Mouse (Mus musculus) embryonic facial prominence, embryonic 12.5 days (tissue): Measurements from ENCODE around the gene Pfkfb4. TPM values are rescaled to one million over a fixed set of nuclear protein-coding genes. Genes with fewer than 3 reads are reported as not detected.

ENCODE experiments used
- ATAC-seq: fragments of 200-750 bp; cut with Nextera tagmentation; 2 replicates; pipeline ENCODE4 v1.8.0; 2017; ENCODE audit not compliant: insufficient number of reproducible peaks, insufficient read depth, low FRiP score, low TSS enrichment
- H3K27ac ChIP-seq: fragments of 300-500 bp; sonication (generic); 2 replicates; pipeline ENCODE4 v1.5.1; 2016; ENCODE audit warnings: mild to moderate bottlenecking
- H3K27me3 ChIP-seq: fragments of 300-500 bp; sonication (generic); 2 replicates; pipeline ENCODE4 v1.6.1; 2016; ENCODE audit warnings: mild to moderate bottlenecking, moderate library complexity
- H3K36me3 ChIP-seq: fragments of 300-500 bp; sonication (generic); 2 replicates; pipeline ENCODE4 v1.6.1; 2016; ENCODE audit warnings: mild to moderate bottlenecking
- H3K4me1 ChIP-seq: fragments of 300-500 bp; sonication (generic); 2 replicates; pipeline ENCODE4 v1.6.1; 2016
- H3K4me2 ChIP-seq: fragments of 300-500 bp; sonication (generic); replicated peaks from 2 replicates; pipeline ENCODE4 v1.6.1; 2016; ENCODE audit warnings: mild to moderate bottlenecking, moderate library complexity
- H3K4me3 ChIP-seq: fragments of 300-500 bp; sonication (generic); 2 replicates; pipeline ENCODE4 v1.5.1; 2016; ENCODE audit warnings: mild to moderate bottlenecking
- H3K9ac ChIP-seq: fragments of 300-500 bp; sonication (generic); 2 replicates; pipeline ENCODE4 v1.6.1; 2016; ENCODE audit warnings: mild to moderate bottlenecking, moderate library complexity
- H3K9me3 ChIP-seq: fragments of 300-500 bp; sonication (generic); 2 replicates; pipeline ENCODE4 v1.6.1; 2016; ENCODE audit warnings: mild to moderate bottlenecking, moderate library complexity
- WGBS: fragments of 180-500 bp; shearing (Covaris S2); methylation state at CpG from one replicate; pipeline ENCODE4 v1.1.7; 2016; 5-methylcytosine and 5-hydroxymethylcytosine counted together
- polyA plus RNA-seq: library from polyadenylated mRNA; unstranded; fragments of >200 nt; fragmentation: Nextera tagmentation; extraction: Ambion mirVana; gene quantifications from 2 replicates; pipeline ENCODE4 v1.2.1, GENCODE M21; 2016

The Pfkfb4 gene
- polyA plus RNA-seq, 1 experiment from 2014 or later, result 16.5 TPM

GRCm38 (mm10) chr9:109021428-109021827 lies 29.9 kb downstream of the Pfkfb4 start:
- WGBS, result 93% methylated on average over 4 of the region's 4 CpGs
- H3K9ac ChIP-seq, result no peak overlapping the region
- no peak for ATAC-seq

GRCm38 (mm10) chr9:109022866-109023685 lies 31.5 kb downstream of the Pfkfb4 start:
- H3K9me3 ChIP-seq, result no peaks in the 10 kb centered on the region
- H3K9ac ChIP-seq, result no peak overlapping the region
- ATAC-seq, result no peak
- peaks cover 13% of the 10 kb centered on the region; the same call in 1 of the 2 replicates for H3K36me3 ChIP-seq
- 87% methylated on average over 17 of the region's 17 CpGs for WGBS
- H3K4me3 ChIP-seq, result no peak overlapping the region
- H3K4me2 ChIP-seq, result no peak overlapping the region
- no peaks in the 10 kb centered on the region for H3K27me3 ChIP-seq
- H3K27ac ChIP-seq, result no peak overlapping the region
- H3K4me1 ChIP-seq, result no peaks in the 10 kb centered on the region

More at GRCm38 (mm10) chr9:109021428-109021827, 29.9 kb downstream of the Pfkfb4 start:
- H3K4me1 ChIP-seq, result no peaks in the 10 kb centered on the region
- H3K4me2 ChIP-seq, result no peak overlapping the region
- H3K27ac ChIP-seq, result no peak overlapping the region
- no peaks in the 10 kb centered on the region for H3K27me3 ChIP-seq
- no peaks in the 10 kb centered on the region for H3K9me3 ChIP-seq
- peaks cover 11% of the 10 kb centered on the region; the same call in 1 of the 2 replicates for H3K36me3 ChIP-seq
- no peak overlapping the region for H3K4me3 ChIP-seq

GRCm38 (mm10) chr9:109027521-109027920 lies 35.9 kb downstream of the Pfkfb4 start:
- no peaks in the 10 kb centered on the region for H3K9me3 ChIP-seq
- H3K36me3 ChIP-seq, result peaks cover 22% of the 10 kb centered on the region
- no peak overlapping the region for H3K4me2 ChIP-seq
- no peak for ATAC-seq
- WGBS, result 81% methylated on average over 8 of the region's 8 CpGs
- no peak overlapping the region for H3K27ac ChIP-seq
- H3K9ac ChIP-seq, result no peak overlapping the region
- H3K4me1 ChIP-seq, result no peaks in the 10 kb centered on the region
- no peaks in the 10 kb centered on the region for H3K27me3 ChIP-seq
- no peak overlapping the region for H3K4me3 ChIP-seq

- H3K9me3 ChIP-seq, result no peaks in the 10 kb centered on the region
- H3K4me2 ChIP-seq, result no peak overlapping the region
- ATAC-seq, result no peak
- no peaks in the 10 kb centered on the region for H3K27me3 ChIP-seq
- no peak overlapping the region for H3K27ac ChIP-seq
- H3K9ac ChIP-seq, result no peak overlapping the region
- no peaks in the 10 kb centered on the region for H3K4me1 ChIP-seq
- no peak overlapping the region for H3K4me3 ChIP-seq
- 84% methylated on average over 3 of the region's 3 CpGs for WGBS
- peaks cover 21% of the 10 kb centered on the region for H3K36me3 ChIP-seq
Observed at GRCm38 (mm10) chr9:109028421-109028820, 36.8 kb downstream of the Pfkfb4 start.

- Histone ChIP-seq H3K27ac (no peak overlapping the region), H3K4me3 (no peak overlapping the region), H3K36me3 (peaks cover 16% of the 10 kb centered on the region), H3K9me3 (no peaks in the 10 kb centered on the region), H3K4me2 (no peak overlapping the region), H3K27me3 (no peaks in the 10 kb centered on the region), H3K4me1 (no peaks in the 10 kb centered on the region), H3K9ac (no peak overlapping the region)
- 0 out of 2 replicates have a peak, but pooled peaks have one; percentile 15 for ATAC-seq
- WGBS, result 74% methylated on average over 5 of the region's 5 CpGs
Observed at GRCm38 (mm10) chr9:109028919-109029318, 37.3 kb downstream of the Pfkfb4 start.

- Histone ChIP-seq H3K36me3 (peaks cover 16% of the 10 kb centered on the region), H3K9me3 (no peaks in the 10 kb centered on the region), H3K4me3 (no peak overlapping the region), H3K4me2 (no peak overlapping the region), H3K9ac (no peak overlapping the region), H3K27me3 (no peaks in the 10 kb centered on the region), H3K4me1 (no peaks in the 10 kb centered on the region), H3K27ac (no peak overlapping the region)
- ATAC-seq, result no peak
- 61% methylated on average over 3 of the region's 3 CpGs for WGBS
Observed at GRCm38 (mm10) chr9:109030312-109030711, 38.7 kb downstream of the Pfkfb4 start.

GRCm38 (mm10) chr9:109031001-109031400 lies 39.4 kb downstream of the Pfkfb4 start:
- 90% methylated on average over 7 of the region's 7 CpGs for WGBS
- Histone ChIP-seq H3K27me3 (no peaks in the 10 kb centered on the region), H3K9me3 (no peaks in the 10 kb centered on the region), H3K9ac (no peak overlapping the region), H3K36me3 (peaks cover 11% of the 10 kb centered on the region), H3K4me1 (no peaks in the 10 kb centered on the region), H3K4me3 (no peak overlapping the region), H3K27ac (no peak overlapping the region), H3K4me2 (no peak overlapping the region)
- no peak for ATAC-seq

- Histone ChIP-seq H3K9ac (no peak overlapping the region), H3K4me3 (no peak overlapping the region), H3K27me3 (no peaks in the 10 kb centered on the region), H3K36me3 (peaks cover 11% of the 10 kb centered on the region; the same call in 1 of the 2 replicates), H3K9me3 (no peaks in the 10 kb centered on the region), H3K4me1 (no peaks in the 10 kb centered on the region), H3K4me2 (no peak overlapping the region), H3K27ac (no peak overlapping the region)
- ATAC-seq, result no peak
- 79% methylated on average over 8 of the region's 8 CpGs for WGBS
Observed at GRCm38 (mm10) chr9:109031686-109032085, 40.1 kb downstream of the Pfkfb4 start.

- no peak for ATAC-seq
- WGBS, result 87% methylated on average over 6 of the region's 6 CpGs
Observed at GRCm38 (mm10) chr9:109032435-109032834, 40.9 kb downstream of the Pfkfb4 start.

GRCm38 (mm10) chr9:109038086-109038895 lies 46.7 kb downstream of the Pfkfb4 start, which contains the start of gene Shisa5:
Shisa5 (plus strand) TSS chr9:109038565.
- H3K9ac ChIP-seq, result peak within 1 kb of the TSS; percentile 61
- H3K4me1 ChIP-seq, result peaks cover 24% of the 10 kb centered on the region
- peak within 1 kb of the TSS; percentile 48; the same call in 1 of the 2 replicates for H3K27ac ChIP-seq
- peak; percentile 88 for ATAC-seq
- no peaks in the 10 kb centered on the region for H3K36me3 ChIP-seq
- H3K27me3 ChIP-seq, result no peaks in the 10 kb centered on the region
- H3K4me2 ChIP-seq, result peak within 1 kb of the TSS; percentile 61
- H3K4me3 ChIP-seq, result peak within 1 kb of the TSS; percentile 63
- under 1% methylated on average over 27 of the region's 40 CpGs for WGBS
- H3K9me3 ChIP-seq, result no peaks in the 10 kb centered on the region

More at GRCm38 (mm10) chr9:109032435-109032834, 40.9 kb downstream of the Pfkfb4 start:
- Histone ChIP-seq H3K27me3 (no peaks in the 10 kb centered on the region), H3K36me3 (peaks cover 9% of the 10 kb centered on the region; the same call in 1 of the 2 replicates), H3K4me3 (no peak overlapping the region), H3K4me1 (no peaks in the 10 kb centered on the region), H3K4me2 (no peak overlapping the region), H3K9me3 (no peaks in the 10 kb centered on the region), H3K27ac (no peak overlapping the region), H3K9ac (no peak overlapping the region)

GRCm38 (mm10) chr9:109038901-109039364 lies 47.4 kb downstream of the Pfkfb4 start:
- Histone ChIP-seq H3K27me3 (no peaks in the 10 kb centered on the region), H3K27ac (peak overlapping the region; percentile 48; the same call in 1 of the 2 replicates), H3K9ac (peak overlapping the region; percentile 61), H3K4me1 (peaks cover 24% of the 10 kb centered on the region), H3K4me3 (peak overlapping the region; percentile 63), H3K36me3 (no peaks in the 10 kb centered on the region), H3K9me3 (no peaks in the 10 kb centered on the region), H3K4me2 (peak overlapping the region; percentile 61)
- ATAC-seq, result peak; percentile 64
- 9% methylated on average over 8 of the region's 8 CpGs for WGBS
